Mouse (Mus musculus) MEL (cell line): ENCODE results near the gene Vcam1. TPM values are rescaled to one million over a fixed set of nuclear protein-coding genes. Genes with fewer than 3 reads are reported as not detected.

Source experiments
- DNase-seq: peaks from one replicate; pipeline ENCODE4 v3.0.0; 2011; ENCODE audit warnings: low read depth, low spot score
- H3K27ac ChIP-seq: 2 replicates; pipeline ENCODE4 v1.5.1; 2012; ENCODE audit warnings: low read depth, mild to moderate bottlenecking, control low read depth, low read length, moderate library complexity; ENCODE audit not compliant: control insufficient read depth
- H3K27me3 ChIP-seq, 2 experiments: fragments of 150-350 bp in 1 of 2; sonication (generic) in 1 of 2; 2 replicates each; pipeline ENCODE4 v1.6.1; 2012; ENCODE audit warnings: low read length in 2 of 2, mild to moderate bottlenecking in 2 of 2, improper control_type of control experiment in 1 of 2, moderate library complexity in 1 of 2; ENCODE audit not compliant: insufficient read depth in 2 of 2, control insufficient read depth in 1 of 2
- H3K36me3 ChIP-seq, 2 experiments: 2 replicates each; pipeline ENCODE4 v1.6.1; 2012 to 2014; ENCODE audit warnings: low read length in 2 of 2, improper control_type of control experiment in 1 of 2, inconsistent platforms in 1 of 2, mild to moderate bottlenecking in 1 of 2; ENCODE audit not compliant: insufficient read depth in 2 of 2, control insufficient read depth in 1 of 2
- H3K4me1 ChIP-seq, 2 experiments: fragments of 150-350 bp in 1 of 2; sonication (generic) in 1 of 2; 2 replicates each; pipeline ENCODE4 v1.6.1; 2012; ENCODE audit warnings: low read length in 2 of 2, improper control_type of control experiment in 1 of 2, mild to moderate bottlenecking in 1 of 2; ENCODE audit not compliant: insufficient read depth in 2 of 2, control insufficient read depth in 1 of 2
- H3K4me3 ChIP-seq, 2 experiments: fragments of 150-350 bp in 1 of 2; sonication (generic) in 1 of 2; 2 replicates each; pipeline ENCODE4 v1.5.1; 2012; ENCODE audit warnings: low read depth in 2 of 2, low read length in 2 of 2, mild to moderate bottlenecking in 2 of 2, moderate library complexity in 2 of 2, control low read depth in 1 of 2, improper control_type of control experiment in 1 of 2; ENCODE audit not compliant: control insufficient read depth in 1 of 2, insufficient read depth in 1 of 2
- H3K79me2 ChIP-seq: 2 replicates; pipeline ENCODE4 v1.6.1; 2012; ENCODE audit warnings: mild to moderate bottlenecking, low read length, moderate library complexity; ENCODE audit not compliant: control insufficient read depth, poor library complexity, insufficient read depth
- H3K9ac ChIP-seq: 2 replicates; pipeline ENCODE4 v1.6.1; 2012; ENCODE audit warnings: low read depth, mild to moderate bottlenecking, control low read depth, low read length, moderate library complexity; ENCODE audit not compliant: control insufficient read depth, poor library complexity, severe bottlenecking
- H3K9me3 ChIP-seq: fragments of 150-350 bp; sonication (generic); replicated peaks from 2 replicates; pipeline ENCODE4 v1.6.1; 2012; ENCODE audit warnings: mild to moderate bottlenecking, low read length, improper control_type of control experiment, moderate library complexity; ENCODE audit not compliant: insufficient read depth
- BHLHE40 ChIP-seq: IDR thresholded peaks from 2 replicates; pipeline ENCODE4 v1.6.1; 2012; ENCODE audit warnings: low read depth, mild to moderate bottlenecking, inconsistent platforms, low read length, improper control_type of control experiment, borderline replicate concordance
- CHD1 ChIP-seq: IDR thresholded peaks from 2 replicates; pipeline ENCODE4 v1.6.1; 2012; ENCODE audit warnings: low read depth, mild to moderate bottlenecking, inconsistent platforms, low read length, improper control_type of control experiment
- CTCF ChIP-seq, 3 experiments: IDR thresholded peaks in 2 of 3; conservative IDR thresholded peaks in 1 of 3; 2 replicates each; pipeline ENCODE4 v1.5.1; 2011 to 2012; ENCODE audit warnings: low read length in 3 of 3, low read depth in 2 of 3, mild to moderate bottlenecking in 2 of 3, improper control_type of control experiment in 1 of 3, inconsistent platforms in 1 of 3, mixed read lengths in 1 of 3, moderate library complexity in 1 of 3; ENCODE audit not compliant: control insufficient read depth in 1 of 3, insufficient read depth in 1 of 3, poor library complexity in 1 of 3, severe bottlenecking in 1 of 3
- ELF1 ChIP-seq: IDR thresholded peaks from 2 replicates; pipeline ENCODE4 v1.6.1; 2014; ENCODE audit warnings: low read depth, mild to moderate bottlenecking, inconsistent platforms, low read length, improper control_type of control experiment, moderate library complexity
- GATA1 ChIP-seq: IDR thresholded peaks from 2 replicates; pipeline ENCODE4 v1.6.1; 2011; ENCODE audit warnings: low read depth, low read length, improper control_type of control experiment
- HCFC1 ChIP-seq: IDR thresholded peaks from 2 replicates; pipeline ENCODE4 v1.6.1; 2012; ENCODE audit warnings: low read depth, mild to moderate bottlenecking, inconsistent platforms, low read length, improper control_type of control experiment, moderate library complexity
- JUND ChIP-seq: IDR thresholded peaks from 2 replicates; pipeline ENCODE4 v1.6.1; 2011; ENCODE audit warnings: low read depth, mild to moderate bottlenecking, improper control_type of control experiment, low read length
- KAT2A ChIP-seq: conservative IDR thresholded peaks from 2 replicates; pipeline ENCODE4 v1.6.1; 2012; ENCODE audit warnings: low read depth, low read length, improper control_type of control experiment, inconsistent platforms
- MAFK ChIP-seq: IDR thresholded peaks from 2 replicates; pipeline ENCODE4 v1.6.1; 2011; ENCODE audit warnings: low read depth, mild to moderate bottlenecking, low read length, improper control_type of control experiment, borderline replicate concordance
- MAX ChIP-seq: IDR thresholded peaks from 2 replicates; pipeline ENCODE4 v1.6.1; 2011; ENCODE audit warnings: low read length, improper control_type of control experiment
- MXI1 ChIP-seq: IDR thresholded peaks from 2 replicates; pipeline ENCODE4 v1.6.1; 2011; ENCODE audit warnings: mild to moderate bottlenecking, low read depth, low read length, improper control_type of control experiment
- MYB ChIP-seq: IDR thresholded peaks from 2 replicates; pipeline ENCODE4 v1.6.1; 2011; ENCODE audit warnings: mild to moderate bottlenecking, low read depth, low read length, improper control_type of control experiment
- MYC ChIP-seq: IDR thresholded peaks from 2 replicates; pipeline ENCODE4 v1.6.1; 2011; ENCODE audit warnings: low read depth, mild to moderate bottlenecking, low read length, improper control_type of control experiment, moderate library complexity
- NRF1 ChIP-seq: IDR thresholded peaks from 2 replicates; pipeline ENCODE4 v1.6.1; 2014; ENCODE audit warnings: low read depth, mild to moderate bottlenecking, inconsistent platforms, low read length, improper control_type of control experiment, moderate library complexity; ENCODE audit not compliant: poor library complexity, insufficient read depth, severe bottlenecking
- POLR2A ChIP-seq, 2 experiments: IDR thresholded peaks; 2 replicates each; pipeline ENCODE4 v1.6.1; 2011 to 2012; ENCODE audit warnings: low read length in 2 of 2, mild to moderate bottlenecking in 2 of 2, control low read depth in 1 of 2, improper control_type of control experiment in 1 of 2, low read depth in 1 of 2, moderate library complexity in 1 of 2; ENCODE audit not compliant: control insufficient read depth in 1 of 2, insufficient read depth in 1 of 2, poor library complexity in 1 of 2
- POLR2AphosphoS5 ChIP-seq: IDR thresholded peaks from 2 replicates; pipeline ENCODE4 v1.6.1; 2012; ENCODE audit warnings: low read depth, borderline replicate concordance, mild to moderate bottlenecking, inconsistent platforms, low read length, moderate library complexity, mixed read lengths
- RAD21 ChIP-seq: IDR thresholded peaks from 2 replicates; pipeline ENCODE4 v1.6.1; 2011; ENCODE audit warnings: mild to moderate bottlenecking, low read depth, low read length, improper control_type of control experiment
- TAL1 ChIP-seq: IDR thresholded peaks from 2 replicates; pipeline ENCODE4 v1.6.1; 2012; ENCODE audit warnings: mild to moderate bottlenecking, inconsistent platforms, low read length, moderate library complexity, mixed read lengths
- USF2 ChIP-seq, 2 experiments: IDR thresholded peaks; 2 replicates each; pipeline ENCODE4 v1.6.1; 2011 to 2012; ENCODE audit warnings: improper control_type of control experiment in 2 of 2, low read length in 2 of 2, borderline replicate concordance in 1 of 2, inconsistent platforms in 1 of 2, low read depth in 1 of 2, mild to moderate bottlenecking in 1 of 2; ENCODE audit not compliant: insufficient read depth in 1 of 2
- ZC3H11A ChIP-seq: IDR thresholded peaks from 2 replicates; pipeline ENCODE4 v1.6.1; 2012; ENCODE audit warnings: low read depth, mild to moderate bottlenecking, inconsistent platforms, low read length, improper control_type of control experiment
- ZKSCAN1 ChIP-seq: IDR thresholded peaks from 2 replicates; pipeline ENCODE4 v1.6.1; 2012; ENCODE audit warnings: low read depth, mild to moderate bottlenecking, inconsistent platforms, low read length, improper control_type of control experiment, moderate library complexity
- ZNF384 ChIP-seq: IDR thresholded peaks from 2 replicates; pipeline ENCODE4 v1.6.1; 2012; ENCODE audit warnings: low read depth, mild to moderate bottlenecking, inconsistent platforms, low read length, improper control_type of control experiment
- polyA plus RNA-seq, 2 experiments: library from polyadenylated mRNA; stranded (reverse) in 1 of 2; unstranded in 1 of 2; fragments of >175 nt in 1 of 2; fragments of >200 nt in 1 of 2; gene quantifications; 2 replicates each; pipeline versions ENCODE4 v1.2.1 to v1.2.4; 2012; ENCODE audit warnings: low replicate concordance in 2 of 2, low read depth in 1 of 2; ENCODE audit not compliant: insufficient read length in 2 of 2, insufficient read depth in 1 of 2, missing spikeins in 1 of 2
- total RNA-seq: library from RNA; depleted of rRNA; stranded (reverse); fragments of 300-350 nt; gene quantifications from 2 replicates; pipeline ENCODE4 v1.2.3, GENCODE M21; 2012

Gene Vcam1
- total and polyA plus RNA-seq, 3 experiments: not detected

- TF ChIP-seq USF2 (IDR thresholded peaks at IDR 0.05; ENCODE audit: borderline replicate concordance in 1 of 2, insufficient read depth in 1 of 2, low read depth in 1 of 2, low read length in 2 of 2) (no peak), MAX (no peak), CHD1 (no peak), MYB (no peak), ZNF384 (no peak), BHLHE40 (no peak), POLR2A (IDR thresholded peaks at IDR 0.05; ENCODE audit: control insufficient read depth in 1 of 2, insufficient read depth in 1 of 2, low read depth in 1 of 2, low read length in 2 of 2, poor library complexity in 1 of 2) (no peak), RAD21 (no peak), ELF1 (no peak), MXI1 (no peak), ZC3H11A (no peak), ZKSCAN1 (no peak), GATA1 (no peak), HCFC1 (no peak), TAL1 (no peak), MYC (no peak), KAT2A (no peak), MAFK (no peak), JUND (no peak)
- Histone ChIP-seq H3K9ac (no peak overlapping the region), H3K4me1 (no peaks in the 10 kb centered on the region), H3K79me2 (no peaks in the 10 kb centered on the region), H3K27ac (no peak overlapping the region), H3K4me3 (no peak overlapping the region), H3K27me3 (peaks cover 0 to 7% of the 10 kb centered on the region in 2 experiments; a peak in 3 of 4 replicates), H3K9me3 (no peaks in the 10 kb centered on the region), H3K36me3 (no peaks in the 10 kb centered on the region)
- DNase-seq: no peak
Observed at GRCm38 (mm10) chr3:116121026-116121425, 8.5 kb downstream of the Vcam1 start.

- Histone ChIP-seq H3K79me2 (no peaks in the 10 kb centered on the region), H3K27ac (no peak overlapping the region), H3K4me1 (no peaks in the 10 kb centered on the region), H3K9ac (no peak overlapping the region), H3K9me3 (no peaks in the 10 kb centered on the region), H3K4me3 (no peak overlapping the region), H3K36me3 (no peaks in the 10 kb centered on the region), H3K27me3 (peaks cover 0 to 7% of the 10 kb centered on the region in 2 experiments; a peak in 3 of 4 replicates)
- DNase-seq: no peak
- TF ChIP-seq CTCF (IDR thresholded peaks at IDR 0.05 in 2 of 3, conservative IDR thresholded peaks at IDR 0.05 in 1 of 3; ENCODE audit: control insufficient read depth in 1 of 3, insufficient read depth in 1 of 3, low read depth in 2 of 3, low read length in 3 of 3, poor library complexity in 1 of 3, severe bottlenecking in 1 of 3) (no peak), NRF1 (no peak), BHLHE40 (no peak), JUND (no peak), HCFC1 (no peak), POLR2AphosphoS5 (no peak)
- TF ChIP-seq, all 39 proteins: peak for 0
Observed at GRCm38 (mm10) chr3:116120391-116120790, 9.1 kb downstream of the Vcam1 start.
